Mouse (Mus musculus): Measurements from ENCODE around the gene Asic3.

- no peak for TF ChIP-seq GATA1 (IDR thresholded peaks at IDR 0.05; ENCODE audit: borderline replicate concordance, low read length)
- TF ChIP-seq FLI1 (IDR thresholded peaks at IDR 0.05; ENCODE audit: low read length): no peak
These were observed 23.6 kb upstream of the Asic3 start for GRCm38 (mm10) chr5:24389658-24390020.

Data from megakaryocyte, embryonic 14.5 days (primary cell).